Mouse (Mus musculus) layer of hippocampus, adult 18-20 months (tissue): ENCODE data around the gene Sipa1l3. TPM values are rescaled to one million over a fixed set of nuclear protein-coding genes. Genes with fewer than 3 reads are reported as not detected.

Source experiments
- DNase-seq, 2 experiments: peaks; one replicate each; pipeline ENCODE4 v3.0.0; 2022; ENCODE audit warnings: low spot score in 2 of 2
- total RNA-seq, 2 experiments: library from RNA; stranded (reverse); gene quantifications; 2 replicates each; pipeline ENCODE4 v1.2.3; 2021

Sipa1l3 gene
- total RNA-seq, 2 experiments from 2014 or later: 219 to 232 TPM

DNA sequence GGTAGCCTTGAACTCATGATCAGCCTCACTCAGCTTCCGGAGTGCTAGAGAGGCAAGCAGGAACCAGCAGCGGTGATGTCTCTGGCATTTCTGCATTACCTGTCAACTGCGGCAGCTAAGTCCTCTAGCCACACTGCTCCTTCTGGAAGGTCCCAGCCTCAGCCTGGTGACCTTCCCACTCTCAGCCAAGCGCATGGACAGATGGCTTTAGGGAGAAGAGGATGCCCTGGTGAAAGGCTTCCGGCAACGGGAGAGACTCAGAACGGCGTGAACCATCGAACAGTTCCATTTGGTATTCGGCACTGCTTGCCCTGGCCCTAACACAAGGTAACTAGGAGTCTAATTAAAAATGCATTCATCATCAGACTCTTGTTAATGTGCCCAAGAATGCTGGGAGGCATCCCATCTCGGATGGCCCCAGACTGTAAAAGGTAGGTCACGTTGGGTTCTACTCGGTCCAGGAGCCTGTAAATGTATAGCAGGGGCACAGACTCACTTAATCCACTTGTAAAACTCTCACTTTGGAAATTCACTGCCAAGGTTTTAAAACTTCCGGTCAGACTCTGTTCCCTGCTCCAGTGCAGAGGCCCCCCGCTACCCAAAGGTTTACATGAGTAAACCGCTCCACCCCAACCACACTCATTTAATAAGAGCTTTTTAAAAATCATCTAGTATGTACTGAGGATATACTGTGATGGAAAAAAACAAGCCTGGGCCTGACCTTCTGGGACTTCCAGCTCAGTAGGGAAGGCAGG, 37.7 kb downstream of the Sipa1l3 start:
- DNase-seq: no peak

- DNase-seq: no peak
Measured at GRCm38 (mm10) chr7:29480183-29480582, 38.3 kb downstream of the Sipa1l3 start.

DNA sequence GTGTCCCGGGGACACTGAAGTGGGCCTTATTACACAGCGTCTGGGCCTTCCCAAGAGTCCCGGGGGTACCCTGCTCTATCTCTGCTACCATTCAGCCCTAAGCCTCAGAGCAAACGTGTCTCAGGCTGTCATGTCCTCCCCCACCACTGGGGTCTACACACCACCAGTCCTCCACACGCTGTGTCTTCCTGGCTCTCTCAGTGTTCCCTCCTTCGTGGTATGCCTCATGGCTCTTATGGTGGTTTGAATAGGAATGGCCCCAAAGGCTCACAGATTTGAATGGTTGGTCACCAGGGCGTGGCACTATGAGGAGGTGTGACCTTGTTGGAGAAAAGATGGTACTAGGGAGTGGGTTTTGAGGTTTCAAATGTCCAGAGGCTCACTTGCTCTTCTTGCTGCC, 43.4 kb downstream of the Sipa1l3 start:
- DNase-seq: no peak

GRCm38 (mm10) chr7:29471309-29471708, 47.1 kb downstream of the Sipa1l3 start:
- no peak for DNase-seq

DNA sequence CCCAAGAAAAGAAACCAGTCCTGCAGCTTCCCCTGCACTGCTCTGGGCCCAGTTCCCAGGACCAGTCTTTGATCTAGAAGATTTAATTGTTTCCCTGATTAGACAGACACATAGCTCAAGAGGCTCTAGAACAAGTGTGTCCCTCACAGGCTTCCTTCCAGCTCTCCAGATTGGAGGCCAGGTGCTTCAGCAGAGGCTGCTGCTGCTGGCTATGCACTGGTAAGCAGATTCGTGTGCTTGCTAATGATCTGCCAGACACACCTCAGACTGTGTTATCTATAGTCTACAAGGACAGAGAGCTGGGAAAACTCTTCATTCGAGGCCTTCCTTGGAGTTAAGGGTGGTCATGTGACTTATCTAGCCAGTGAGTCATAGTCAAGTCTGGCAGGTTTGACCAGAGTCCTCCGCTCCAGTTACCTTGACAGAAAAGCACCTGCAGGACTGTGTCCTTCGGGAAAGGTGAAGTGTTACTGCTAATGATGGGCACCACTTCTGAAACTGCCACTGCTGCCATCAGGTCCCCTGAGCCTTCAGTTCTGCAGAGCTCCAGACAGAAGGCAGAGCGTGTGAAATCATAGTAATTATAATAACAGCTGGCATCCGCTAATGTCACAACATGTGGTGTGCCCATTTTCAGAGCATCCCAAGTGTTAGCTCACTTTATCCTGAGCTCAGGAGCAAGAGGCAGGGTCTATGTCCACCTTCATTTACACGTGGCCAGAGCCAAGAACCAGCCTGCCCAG, 48.7 kb downstream of the Sipa1l3 start:
- peak in 1 of 2 experiments; percentile 49 for DNase-seq

DNA sequence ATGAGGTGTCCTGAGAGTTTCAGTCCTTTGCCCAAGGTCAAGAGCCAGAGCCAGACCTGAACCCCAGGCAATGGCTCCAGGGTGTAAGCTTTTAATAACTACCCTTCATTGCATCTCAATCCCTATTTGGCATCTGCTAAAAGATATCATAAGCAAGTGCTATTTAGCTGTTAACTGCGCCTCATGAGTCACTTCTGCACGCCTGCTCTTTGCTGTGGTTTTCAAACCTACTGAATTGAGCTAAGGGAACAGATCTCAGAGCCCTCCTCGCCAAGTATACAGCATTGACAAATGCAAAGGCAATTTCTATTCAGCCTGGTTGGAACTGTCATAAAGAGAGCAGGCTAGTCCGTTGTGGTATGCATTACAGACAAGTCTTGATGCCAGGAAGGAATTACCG, 49.8 kb downstream of the Sipa1l3 start:
- peak in 1 of 2 experiments; percentile 71 for DNase-seq

DNA sequence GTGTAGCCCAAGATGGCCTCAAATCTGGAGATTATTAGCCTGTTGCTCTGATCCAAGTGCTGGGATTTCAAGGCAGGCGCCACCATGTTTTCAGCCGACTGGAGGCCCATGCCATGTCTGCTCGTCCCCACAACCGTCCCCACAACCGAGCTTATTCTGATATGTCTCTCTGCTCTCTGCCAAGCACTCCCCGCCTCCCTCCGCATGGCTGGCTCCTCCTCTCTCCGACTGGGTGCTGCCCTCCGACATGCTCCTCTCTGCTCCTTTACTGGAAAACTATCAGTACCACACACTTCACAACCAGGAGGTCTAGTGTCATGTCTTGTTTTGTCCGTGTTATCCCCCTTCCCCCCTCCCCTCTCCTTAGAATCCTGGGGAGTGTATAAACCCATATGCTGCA, 51.9 kb downstream of the Sipa1l3 start:
- no peak for DNase-seq

- no peak for DNase-seq
Measured at GRCm38 (mm10) chr7:29465736-29466135, 52.7 kb downstream of the Sipa1l3 start.

- DNase-seq: no peak
Measured at GRCm38 (mm10) chr7:29462820-29463219, 55.6 kb downstream of the Sipa1l3 start.

DNA sequence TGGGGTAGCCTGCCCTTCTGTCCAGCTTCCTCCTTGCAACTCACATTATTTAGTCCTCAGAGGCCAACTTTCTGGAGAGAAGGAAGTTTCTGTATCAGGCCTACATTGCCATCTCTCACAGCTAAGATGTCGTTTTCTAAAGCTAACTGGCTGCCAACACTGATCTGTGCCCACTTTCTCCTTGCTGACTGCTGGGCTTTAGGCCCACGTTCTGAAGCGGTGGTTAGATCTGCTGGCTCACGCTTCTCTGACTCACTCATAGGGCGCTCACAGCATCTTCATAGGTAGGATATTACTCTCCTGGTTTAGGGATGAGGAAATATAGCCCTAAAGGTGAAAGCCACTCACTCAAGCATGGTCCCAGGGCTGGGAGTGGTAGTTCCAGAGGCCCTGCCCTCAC, 56.3 kb downstream of the Sipa1l3 start:
- no peak for DNase-seq

- DNase-seq: no peak
Measured at GRCm38 (mm10) chr7:29461557-29461956, 56.9 kb downstream of the Sipa1l3 start.

DNA sequence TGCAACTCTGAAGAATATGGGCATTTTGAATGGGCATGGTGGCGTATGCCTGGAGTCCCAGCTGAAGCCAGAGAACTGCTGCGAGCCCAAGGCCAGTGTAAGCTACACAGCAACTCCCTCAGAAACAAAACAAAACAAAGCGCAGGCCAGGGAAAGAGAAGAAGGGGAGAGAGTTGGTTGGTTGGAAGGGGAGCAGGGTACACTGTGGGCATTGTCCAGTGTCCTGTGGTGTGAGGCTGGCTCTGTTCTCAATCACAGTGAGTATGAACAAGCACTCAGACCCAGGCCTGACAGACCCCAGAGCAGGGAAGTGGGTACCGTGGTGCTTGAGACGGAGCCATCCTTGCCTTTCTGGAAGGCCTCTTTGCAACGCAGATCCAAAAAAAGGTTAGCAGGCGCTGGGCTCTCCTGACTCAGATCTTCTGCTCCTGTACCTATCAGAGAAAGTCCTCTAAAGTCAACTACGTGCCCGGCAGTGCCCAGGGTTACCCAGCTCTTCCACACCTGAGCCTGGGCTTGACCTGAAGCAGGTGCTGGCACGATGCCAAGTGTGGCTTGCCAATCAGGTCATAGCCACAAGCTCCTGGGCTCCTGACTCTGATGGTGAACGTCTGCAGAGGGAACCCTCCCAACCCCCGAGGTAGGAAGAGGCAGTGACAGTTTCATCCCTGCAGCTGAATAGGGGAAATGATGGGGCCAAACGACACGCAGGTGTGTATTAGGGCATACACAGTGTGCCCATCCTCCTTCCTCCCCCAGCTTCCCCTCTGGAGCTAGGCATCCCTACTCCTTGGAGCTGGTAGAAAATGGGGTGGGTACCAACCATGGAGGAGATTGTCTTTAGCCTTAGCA, 59.3 kb downstream of the Sipa1l3 start:
- no peak for DNase-seq

- DNase-seq: no peak
Measured at GRCm38 (mm10) chr7:29457772-29458171, 60.7 kb downstream of the Sipa1l3 start.

GRCm38 (mm10) chr7:29456716-29457115, 61.7 kb downstream of the Sipa1l3 start:
- no peak for DNase-seq

DNA sequence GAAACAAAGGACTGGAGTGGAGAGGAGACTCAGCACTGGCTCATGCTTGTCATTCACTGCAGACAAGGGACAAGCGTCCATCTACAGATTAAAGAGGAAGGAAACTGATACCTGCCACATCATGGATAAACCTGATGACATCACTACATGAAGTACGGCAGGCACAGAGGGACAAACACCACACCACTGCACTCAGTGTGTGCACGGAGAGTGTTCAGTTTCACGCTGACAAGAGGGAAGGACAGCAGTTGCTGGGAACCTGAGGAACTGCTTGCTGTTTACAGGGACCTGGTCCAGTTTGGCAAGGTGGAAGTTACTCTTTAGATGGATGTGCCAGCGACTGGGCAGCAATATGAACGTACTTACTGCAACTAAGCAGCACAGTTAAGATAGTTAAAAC, 62.9 kb downstream of the Sipa1l3 start:
- DNase-seq: no peak

DNA sequence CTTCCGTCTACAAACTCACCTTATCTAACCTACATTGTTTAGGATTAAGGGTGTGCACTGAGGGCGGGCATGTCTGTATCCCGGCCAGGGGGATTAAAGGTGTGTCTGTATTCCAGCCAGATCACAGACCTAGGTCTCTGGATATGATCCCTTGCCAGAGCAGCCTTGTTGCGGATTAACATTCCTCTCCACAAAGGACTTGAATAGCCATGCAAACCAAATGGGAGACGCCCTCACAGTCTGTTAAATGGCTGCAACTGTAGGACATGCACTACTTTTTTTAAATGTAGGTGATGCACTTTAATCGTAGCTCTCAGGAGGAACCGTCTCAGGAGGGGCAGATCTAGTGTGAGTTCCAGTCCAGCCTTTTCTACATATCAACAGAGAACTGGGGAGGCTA, 63.5 kb downstream of the Sipa1l3 start:
- no peak for DNase-seq

GRCm38 (mm10) chr7:29452991-29453741, 65.3 kb downstream of the Sipa1l3 start:
- DNase-seq: no peak

DNA sequence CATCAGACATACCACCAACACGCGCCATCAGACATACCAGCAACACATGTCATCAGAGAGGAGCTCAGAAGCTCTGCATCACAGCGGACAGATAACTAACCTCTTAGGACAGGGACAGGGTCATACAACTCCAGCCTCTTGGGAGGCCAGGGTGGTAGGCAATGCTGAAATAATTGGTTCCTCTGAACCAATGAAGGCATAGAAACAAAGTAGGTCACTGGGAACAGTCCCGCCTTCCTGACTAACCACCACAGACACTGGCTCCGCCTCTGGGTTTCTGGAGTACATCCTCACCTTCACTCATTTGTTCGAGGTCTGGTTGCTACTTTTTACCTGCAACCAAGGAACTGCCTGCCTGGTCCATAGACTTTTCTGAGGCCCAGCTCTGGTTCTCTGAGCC, 66.1 kb downstream of the Sipa1l3 start:
- no peak for DNase-seq

GRCm38 (mm10) chr7:29450175-29450574, 68.3 kb downstream of the Sipa1l3 start:
- DNase-seq: no peak

GRCm38 (mm10) chr7:29448830-29449229, 69.6 kb downstream of the Sipa1l3 start:
- peak; percentile 60 to 71 for DNase-seq
